Comparison of ENCODE assay signal across 26 mouse cellular contexts in genomic region chr9:58979034-58979433, GRCm38 (mm10). TPM values are rescaled to one million over a fixed set of nuclear protein-coding genes. Genes with fewer than 3 reads are reported as not detected.
A peak's percentile ranks its signal among the peaks of the same experiment; 100 is the strongest.
DNase-seq lines count a peak whose midpoint lies in the region; ATAC-seq and TF ChIP-seq lines count a peak whose summit lies in the region.
"Had no signal": no experiment of that assay in that cellular context is flagged by ENCODE, and none has a peak within 500 bp of the region (broad histone marks: within the 10 kb centered on the region; RNA-seq: fewer than 3 reads in every experiment).

No protein-coding gene starts in this region.

- TF ChIP-seq CTCF in testis, adult 2 months (IDR thresholded peaks at IDR 0.05; ENCODE audit: control insufficient read depth, insufficient read depth, insufficient replicate concordance, low read depth, low read length), result no peak
- TF ChIP-seq CTCF in MEL (IDR thresholded peaks at IDR 0.05 in 2 of 3, conservative IDR thresholded peaks at IDR 0.05 in 1 of 3; ENCODE audit: control insufficient read depth in 1 of 3, insufficient read depth in 1 of 3, low read depth in 2 of 3, low read length in 3 of 3, poor library complexity in 1 of 3, severe bottlenecking in 1 of 3), result no peak
- TF ChIP-seq CTCF in bone marrow macrophage, adult 2 months (IDR thresholded peaks at IDR 0.05; ENCODE audit: low read depth, low read length), result no peak
- TF ChIP-seq CTCF in forebrain, postnatal 0 days (IDR thresholded peaks at IDR 0.05; ENCODE audit: low read depth), result no peak

- H3K9ac ChIP-seq in MEL (ENCODE audit: control insufficient read depth, low read depth, low read length, poor library complexity, severe bottlenecking), result no peak overlapping the region
- H3K9ac ChIP-seq in forebrain, postnatal 0 days, result no peak overlapping the region
- H3K9ac ChIP-seq: forebrain, embryonic 13.5 days; heart, embryonic 12.5 days; hindbrain, embryonic 15.5 days; limb, embryonic 12.5 days; liver, embryonic 15.5 days; midbrain, embryonic 15.5 days had no signal

- H3K4me2 ChIP-seq in forebrain, postnatal 0 days (ENCODE audit: low read depth), result no peak overlapping the region
- H3K4me2 ChIP-seq: forebrain, embryonic 13.5 days; heart, embryonic 12.5 days; hindbrain, embryonic 15.5 days; limb, embryonic 12.5 days; liver, embryonic 15.5 days; midbrain, embryonic 15.5 days had no signal

- TF ChIP-seq POLR2A in testis, adult 2 months (IDR thresholded peaks at IDR 0.05; ENCODE audit: control insufficient read depth, low read depth, low read length), result no peak
- no peak for TF ChIP-seq POLR2A in MEL (IDR thresholded peaks at IDR 0.05; ENCODE audit: control insufficient read depth in 1 of 2, insufficient read depth in 1 of 2, low read depth in 1 of 2, low read length in 2 of 2, poor library complexity in 1 of 2)
- no peak for TF ChIP-seq POLR2A in bone marrow macrophage, adult 2 months (IDR thresholded peaks at IDR 0.05; ENCODE audit: borderline replicate concordance, low read depth, low read length)

- TF ChIP-seq EP300 in MEL (IDR thresholded peaks at IDR 0.05; ENCODE audit: low read depth in 1 of 2, low read length in 2 of 2), result peak in 1 of 2 experiments; percentile 37; a peak in 1 of 4 replicates

- no peak overlapping the region for H3K27ac ChIP-seq in testis, adult 2 months (ENCODE audit: control insufficient read depth, insufficient read depth, low read depth, low read length)
- no peak overlapping the region; the same call in 1 of the 2 replicates for H3K27ac ChIP-seq in MEL (ENCODE audit: control insufficient read depth, low read depth, low read length)
- peak overlapping the region; percentile 97 for H3K27ac ChIP-seq in bone marrow macrophage, adult 2 months (ENCODE audit: insufficient read depth, low read depth, low read length)
- no peak overlapping the region for H3K27ac ChIP-seq in forebrain, postnatal 0 days (ENCODE audit: low read depth, low read length)
- H3K27ac ChIP-seq: forebrain, embryonic 13.5 days; hindbrain, embryonic 15.5 days; kidney, postnatal 0 days; layer of hippocampus, adult 2 months; limb, embryonic 12.5 days; liver, embryonic 15.5 days; midbrain, embryonic 15.5 days had no signal

- WGBS in forebrain, postnatal 0 days, result 95% methylated on average over 15 of the region's 15 CpGs

- DNase-seq in testis, postnatal 14 days (ENCODE audit: low spot score), result no peak
- peak; percentile 53 for DNase-seq in MEL (ENCODE audit: low read depth, low spot score)
- peak; percentile 3 for DNase-seq in yolk sac, embryonic 10.5 days (ENCODE audit: low spot score)
- no peak for DNase-seq in layer of hippocampus, postnatal 14 days (ENCODE audit: low spot score in 2 of 2)
- DNase-seq in forebrain, postnatal 0 days, result no peak
- no peak for DNase-seq in natural killer cell, adult 2 months (ENCODE audit: low spot score in 2 of 2)
- DNase-seq: adrenal gland, adult 8-10 months; cerebellum, postnatal 10 days; embryo, embryonic 11 days; heart, postnatal 36 days; kidney, adult 11 months; lung, postnatal 10 days; spleen, adult 18-20 months; thymus, postnatal 4 days had no signal

- H3K4me1 ChIP-seq in testis, adult 2 months (ENCODE audit: control insufficient read depth, insufficient read depth, low read length), result no peaks in the 10 kb centered on the region
- no peaks in the 10 kb centered on the region for H3K4me1 ChIP-seq in MEL (ENCODE audit: control insufficient read depth in 1 of 2, insufficient read depth in 2 of 2, low read length in 2 of 2)
- peaks cover 33% of the 10 kb centered on the region for H3K4me1 ChIP-seq in bone marrow macrophage, adult 2 months (ENCODE audit: control insufficient read depth, insufficient read depth, low read length)
- no peaks in the 10 kb centered on the region for H3K4me1 ChIP-seq in forebrain, postnatal 0 days (ENCODE audit: insufficient read depth)
- H3K4me1 ChIP-seq: forebrain, embryonic 13.5 days; heart, embryonic 12.5 days; hindbrain, embryonic 15.5 days; limb, embryonic 12.5 days; liver, embryonic 15.5 days; midbrain, embryonic 15.5 days had no signal

- no peak for ATAC-seq in forebrain, postnatal 0 days
- ATAC-seq: forebrain, embryonic 13.5 days; midbrain, embryonic 15.5 days had no signal

- TF ChIP-seq RAD21 in MEL (IDR thresholded peaks at IDR 0.05; ENCODE audit: low read depth, low read length), result no peak

- no peaks in the 10 kb centered on the region for H3K27me3 ChIP-seq in testis, adult 2 months (ENCODE audit: control insufficient read depth, insufficient read depth, low read length)
- H3K27me3 ChIP-seq in MEL (ENCODE audit: control insufficient read depth in 1 of 2, insufficient read depth in 2 of 2, low read length in 2 of 2), result peaks cover 4 to 17% of the 10 kb centered on the region in 2 experiments
- H3K27me3 ChIP-seq in forebrain, postnatal 0 days (ENCODE audit: insufficient read depth, low read length), result no peaks in the 10 kb centered on the region
- H3K27me3 ChIP-seq: forebrain, embryonic 13.5 days; heart, embryonic 12.5 days; hindbrain, embryonic 15.5 days; limb, embryonic 12.5 days; liver, embryonic 15.5 days; midbrain, embryonic 15.5 days had no signal

- H3K79me2 ChIP-seq in MEL (ENCODE audit: control insufficient read depth, insufficient read depth, low read length, poor library complexity), result no peaks in the 10 kb centered on the region

- H3K36me3 ChIP-seq in testis, adult 2 months (ENCODE audit: control insufficient read depth, insufficient read depth, low read length), result no peaks in the 10 kb centered on the region
- no peaks in the 10 kb centered on the region; a peak in 1 of 4 replicates for H3K36me3 ChIP-seq in MEL (ENCODE audit: control insufficient read depth in 1 of 2, insufficient read depth in 2 of 2, low read length in 2 of 2)
- no peaks in the 10 kb centered on the region; the same call in 1 of the 2 replicates for H3K36me3 ChIP-seq in forebrain, postnatal 0 days (ENCODE audit: insufficient read depth)
- H3K36me3 ChIP-seq: G1E; liver, embryonic 15.5 days; midbrain, embryonic 15.5 days had no signal

- peak overlapping the region; percentile 83 for H3K4me3 ChIP-seq in testis, adult 2 months (ENCODE audit: control insufficient read depth, low read depth, low read length)
- no peak overlapping the region for H3K4me3 ChIP-seq in MEL (ENCODE audit: control insufficient read depth in 1 of 2, insufficient read depth in 1 of 2, low read depth in 2 of 2, low read length in 2 of 2)
- H3K4me3 ChIP-seq in bone marrow macrophage, adult 2 months (ENCODE audit: insufficient read depth, low read length), result no peak overlapping the region
- no peak overlapping the region for H3K4me3 ChIP-seq in forebrain, postnatal 0 days (ENCODE audit: low read depth, low read length)
- H3K4me3 ChIP-seq: forebrain, embryonic 13.5 days; heart, embryonic 12.5 days; hindbrain, embryonic 15.5 days; layer of hippocampus, adult 2 months; limb, embryonic 12.5 days; liver, embryonic 15.5 days; midbrain, embryonic 15.5 days had no signal

- no peaks in the 10 kb centered on the region for H3K9me3 ChIP-seq in MEL (replicated peaks; ENCODE audit: insufficient read depth, low read length)
- no peaks in the 10 kb centered on the region for H3K9me3 ChIP-seq in forebrain, postnatal 0 days (ENCODE audit: low read length)
- H3K9me3 ChIP-seq: forebrain, embryonic 13.5 days; G1E; heart, embryonic 12.5 days; hindbrain, embryonic 15.5 days; limb, embryonic 12.5 days; liver, embryonic 15.5 days; midbrain, embryonic 15.5 days had no signal

TF ChIP-seq in MEL, 35 proteins besides CTCF, POLR2A, EP300 and RAD21:
- TF ChIP-seq ZNF384 (IDR thresholded peaks at IDR 0.05; ENCODE audit: low read depth, low read length), result no peak
- no peak for TF ChIP-seq POLR2AphosphoS5 (IDR thresholded peaks at IDR 0.05; ENCODE audit: borderline replicate concordance, low read depth, low read length)
- TF ChIP-seq USF1 (IDR thresholded peaks at IDR 0.05; ENCODE audit: low read depth, low read length), result peak; percentile 45
- TF ChIP-seq MYC (IDR thresholded peaks at IDR 0.05; ENCODE audit: low read depth, low read length), result 0 out of 2 replicates have a peak, but pooled peaks have one; percentile 19
- TF ChIP-seq ETS1 (IDR thresholded peaks at IDR 0.05; ENCODE audit: low read depth, low read length), result 0 out of 2 replicates have a peak, but pooled peaks have one; percentile 18
TF ChIP-seq in MEL: peak in this region for 3.

RNA-seq across cellular contexts. Expression of gene Neo1, which starts 57.2 kb away (rescaled TPM):
- 12.9 and 17.5 TPM in 2 replicates for polyA plus RNA-seq in testis, adult 2 months (2012; rRNA removed)
- 0.08 and 0.10 TPM in 2 replicates for total RNA-seq in MEL (2012; rRNA removed)
- polyA plus RNA-seq in MEL (2012; ENCODE audit: insufficient read depth in 1 of 2, insufficient read length in 2 of 2, low read depth in 1 of 2, low replicate concordance in 2 of 2, missing spikeins in 1 of 2), result under 1 TPM in 1 of 2 experiments, not detected in 1; 0.04 TPM
- 0.51 and 0.88 TPM in 2 replicates for polyA plus RNA-seq in bone marrow macrophage, adult 2 months (2012; ENCODE audit: insufficient read depth, insufficient read length, missing spikeins)
- total RNA-seq in layer of hippocampus, postnatal 14 days (2021), result 100 to 1,000 TPM; 112 to 116 TPM
- total RNA-seq in forebrain, postnatal 0 days (2014; rRNA removed), result 177 and 237 TPM in 2 replicates
- 36.2 and 50.4 TPM in 2 replicates for polyA plus RNA-seq in forebrain, postnatal 0 days (2015; fragmentation: Nextera tagmentation; extraction: Ambion mirVana)
- total RNA-seq: granulocyte monocyte progenitor cell, adult 5-6 weeks had no signal
- polyA plus RNA-seq: G1E had no signal

Comparison
In these comparisons a context has a peak if more than half of its experiments do, and no peak if none do; other contexts are left out.
1. DNase-seq: peak in MEL (single experiment) and yolk sac, embryonic 10.5 days (single experiment); none in testis, postnatal 14 days (single experiment), layer of hippocampus, postnatal 14 days (0 of 2), forebrain, postnatal 0 days (single experiment) and natural killer cell, adult 2 months (0 of 2).